Mouse (Mus musculus): Measurements from ENCODE around the gene Glt6d1.

DNA sequence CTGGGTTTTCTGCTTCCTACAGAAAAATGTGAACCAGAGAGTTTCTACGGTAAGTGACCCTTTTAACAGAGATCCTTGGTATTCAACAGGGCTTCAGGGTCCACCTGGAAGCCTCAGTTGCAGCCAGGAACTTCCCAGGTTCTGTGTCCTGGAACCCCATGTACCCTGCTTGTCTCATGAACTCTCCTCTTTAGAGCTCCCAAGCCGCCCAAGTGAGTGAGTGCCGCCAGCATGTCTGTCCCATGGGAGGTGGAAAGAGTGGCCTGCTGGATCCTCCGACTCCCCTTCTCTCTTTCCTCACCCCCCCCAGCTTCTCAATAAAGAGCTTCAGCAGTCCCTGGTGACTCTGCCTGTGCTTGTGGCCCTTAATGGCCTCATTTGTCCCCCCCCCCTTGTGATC is 47.9 kb downstream of the Glt6d1 start:
- TF ChIP-seq POLR2A (IDR thresholded peaks at IDR 0.05; ENCODE audit: control insufficient read depth, low read depth, low read length) (no peak), CTCF (IDR thresholded peaks at IDR 0.05; ENCODE audit: control insufficient read depth, insufficient read depth, insufficient replicate concordance, low read depth, low read length) (no peak)
